Mouse (Mus musculus): ENCODE measurements around the gene Gm13287.

DNA sequence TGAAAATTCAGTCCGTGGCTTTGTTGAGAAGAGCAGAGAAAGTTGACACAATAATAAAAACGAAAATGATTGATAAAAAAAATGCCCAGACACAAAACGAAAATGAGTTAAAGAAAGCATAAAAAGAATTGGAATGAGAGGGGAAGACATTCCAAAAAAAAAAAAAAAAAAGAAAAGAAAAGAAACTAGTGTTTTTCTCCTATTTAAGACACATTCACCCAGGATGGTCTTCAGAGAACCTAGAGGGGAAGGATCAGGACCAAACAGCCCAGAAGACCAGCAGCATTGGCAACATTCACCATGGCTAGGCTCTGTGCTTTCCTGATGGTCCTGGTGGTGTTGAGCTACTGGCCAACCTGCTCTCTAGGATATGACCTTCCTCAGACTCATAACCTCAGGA lies 12.9 kb downstream of the Gm13287 start, which contains the start of gene Ifna7:
- TF ChIP-seq POLR2AphosphoS5 (IDR thresholded peaks at IDR 0.05; ENCODE audit: insufficient replicate concordance, low read depth, low read length), result no peak
- TF ChIP-seq CTCF (IDR thresholded peaks at IDR 0.05; ENCODE audit: low read depth, low read length), result no peak
- TF ChIP-seq TAL1 (conservative IDR thresholded peaks at IDR 0.05; ENCODE audit: low read depth, low read length), result no peak
- TF ChIP-seq GATA1 (IDR thresholded peaks at IDR 0.05; ENCODE audit: borderline replicate concordance, low read length), result no peak

All from G1E (cell line).